7 mouse cellular contexts compared by ENCODE assay signal in genomic region chr7:25105411-25106160, GRCm38 (mm10). TPM values are rescaled to one million over a fixed set of nuclear protein-coding genes. Genes with fewer than 3 reads are reported as not detected.
DNase-seq lines count a peak whose midpoint lies in the region; ATAC-seq lines count a peak whose summit lies in the region.

No protein-coding gene starts in this region.

- no peaks in the 10 kb centered on the region for H3K9me3 ChIP-seq in forebrain, embryonic 15.5 days
- H3K9me3 ChIP-seq in hindbrain, embryonic 10.5 days: no peaks in the 10 kb centered on the region
- no peaks in the 10 kb centered on the region for H3K9me3 ChIP-seq in midbrain, embryonic 10.5 days (replicated peaks)

- 17% methylated on average over 17 of the region's 17 CpGs for WGBS in forebrain, embryonic 15.5 days
- WGBS in hindbrain, embryonic 10.5 days: 17% methylated on average over 17 of the region's 17 CpGs
- 23% methylated on average over 17 of the region's 17 CpGs for WGBS in midbrain, embryonic 10.5 days

- no peaks in the 10 kb centered on the region for H3K27me3 ChIP-seq in forebrain, embryonic 15.5 days
- H3K27me3 ChIP-seq in hindbrain, embryonic 10.5 days (ENCODE audit: insufficient read depth, poor library complexity, severe bottlenecking): no peaks in the 10 kb centered on the region
- H3K27me3 ChIP-seq in midbrain, embryonic 10.5 days (ENCODE audit: low read depth, poor library complexity, severe bottlenecking): no peaks in the 10 kb centered on the region

- H3K27ac ChIP-seq in forebrain, embryonic 15.5 days (replicated peaks): 0 out of 2 replicates have a peak overlapping the region, but pooled peaks have one; percentile 41
- no peak overlapping the region for H3K27ac ChIP-seq in hindbrain, embryonic 10.5 days
- H3K27ac ChIP-seq in midbrain, embryonic 10.5 days (replicated peaks): no peak overlapping the region

- H3K4me3 ChIP-seq in forebrain, embryonic 15.5 days: no peak overlapping the region
- H3K4me3 ChIP-seq in hindbrain, embryonic 10.5 days: no peak overlapping the region
- H3K4me3 ChIP-seq in midbrain, embryonic 10.5 days: no peak overlapping the region

- no peak overlapping the region for H3K4me2 ChIP-seq in forebrain, embryonic 15.5 days (replicated peaks)

- ATAC-seq in forebrain, embryonic 15.5 days (replicated peaks): peak; percentile 68

- H3K4me1 ChIP-seq in forebrain, embryonic 15.5 days: peaks cover 3% of the 10 kb centered on the region; the same call in 1 of the 2 replicates
- peaks cover 14% of the 10 kb centered on the region for H3K4me1 ChIP-seq in hindbrain, embryonic 10.5 days (replicated peaks)
- peaks cover 9% of the 10 kb centered on the region for H3K4me1 ChIP-seq in midbrain, embryonic 10.5 days

- H3K36me3 ChIP-seq in forebrain, embryonic 15.5 days: no peaks in the 10 kb centered on the region
- H3K36me3 ChIP-seq in hindbrain, embryonic 10.5 days: no peaks in the 10 kb centered on the region
- no peaks in the 10 kb centered on the region for H3K36me3 ChIP-seq in midbrain, embryonic 10.5 days

- peak; percentile 88 for DNase-seq in T-cell, adult 2 months (ENCODE audit: low spot score)
- DNase-seq in cerebellum, adult 11 months: peak; percentile 79
- peak; percentile 87 for DNase-seq in hindbrain, embryonic 10.5 days (ENCODE audit: low spot score)
- peak; percentile 55 for DNase-seq in left cerebral cortex, adult 11 months (ENCODE audit: low spot score)
- peak; percentile 83 for DNase-seq in midbrain, embryonic 10.5 days (ENCODE audit: low spot score)
- peak; percentile 63 to 67 for DNase-seq in right cerebral cortex, postnatal 36 days (ENCODE audit: low spot score in 2 of 2)

- H3K9ac ChIP-seq in forebrain, embryonic 15.5 days (replicated peaks): no peak overlapping the region

RNA-seq across cellular contexts. Expression of gene Zfp574, which starts 33.2 kb away (rescaled TPM):
- polyA plus RNA-seq in forebrain, embryonic 15.5 days (2015; fragmentation: Nextera tagmentation; extraction: Ambion mirVana): 35.8 and 40.8 TPM in 2 replicates
- polyA plus RNA-seq in hindbrain, embryonic 10.5 days (2016; fragmentation: Nextera tagmentation; extraction: Ambion mirVana): 44.4 and 45.9 TPM in 2 replicates
- 44.4 and 45.3 TPM in 2 replicates for polyA plus RNA-seq in midbrain, embryonic 10.5 days (2016; fragmentation: Nextera tagmentation; extraction: Ambion mirVana)

RNA-seq across cellular contexts. Expression of gene Grik5, which starts 33.4 kb away (rescaled TPM):
- polyA plus RNA-seq in forebrain, embryonic 15.5 days (2015; fragmentation: Nextera tagmentation; extraction: Ambion mirVana): 15.9 and 17.1 TPM in 2 replicates
- 5.5 and 7.9 TPM in 2 replicates for polyA plus RNA-seq in hindbrain, embryonic 10.5 days (2016; fragmentation: Nextera tagmentation; extraction: Ambion mirVana)
- polyA plus RNA-seq in midbrain, embryonic 10.5 days (2016; fragmentation: Nextera tagmentation; extraction: Ambion mirVana): 5.4 and 7.5 TPM in 2 replicates
